Mouse (Mus musculus) monocyte, adult 2 months (primary cell): ENCODE data around the gene Zcchc18.

Experiments
- DNase-seq, 2 experiments: peaks; one replicate each; pipeline ENCODE4 v3.0.0; 2022; ENCODE audit warnings: low spot score in 2 of 2, low read depth in 1 of 2

The Zcchc18 gene

DNA sequence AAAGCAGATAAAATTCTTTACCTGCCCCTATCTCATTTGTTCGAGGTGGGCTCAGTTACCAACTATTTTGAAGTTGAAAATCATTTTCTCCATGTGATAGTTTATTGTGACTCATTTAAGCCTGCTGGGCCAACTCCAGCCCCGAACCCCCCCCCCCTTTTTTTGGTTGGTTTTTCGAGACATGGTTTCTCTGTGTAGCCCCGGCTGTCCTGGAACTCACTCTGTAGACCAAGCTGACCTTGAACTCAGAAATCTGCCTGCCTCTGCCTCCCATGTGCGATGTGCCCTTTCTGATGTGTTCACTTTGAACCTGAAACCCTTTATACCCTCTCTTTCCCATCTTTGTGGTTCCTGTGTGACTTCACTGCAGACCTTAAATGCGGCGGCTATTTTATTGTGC, 45.5 kb downstream of the Zcchc18 start:
- DNase-seq = no peak
